Mouse (Mus musculus) adrenal gland, adult 2 months (tissue): ENCODE data around the gene Chst11. TPM values are rescaled to one million over a fixed set of nuclear protein-coding genes. Genes with fewer than 3 reads are reported as not detected.

Source experiments
- DNase-seq: peaks from one replicate; pipeline ENCODE4 v3.0.0; 2021
- polyA plus RNA-seq: library from polyadenylated mRNA; depleted of rRNA; stranded (reverse); fragments of >200 nt; gene quantifications from 2 replicates; pipeline ENCODE4 v1.2.3, GENCODE M21; 2012
- total RNA-seq, 2 experiments: library from RNA; stranded (reverse); gene quantifications; 2 replicates each; pipeline ENCODE4 v1.2.3; 2021

Gene Chst11
- total and polyA plus RNA-seq, 3 experiments, result 35.2 to 70.3 (median 40.3) TPM

DNA sequence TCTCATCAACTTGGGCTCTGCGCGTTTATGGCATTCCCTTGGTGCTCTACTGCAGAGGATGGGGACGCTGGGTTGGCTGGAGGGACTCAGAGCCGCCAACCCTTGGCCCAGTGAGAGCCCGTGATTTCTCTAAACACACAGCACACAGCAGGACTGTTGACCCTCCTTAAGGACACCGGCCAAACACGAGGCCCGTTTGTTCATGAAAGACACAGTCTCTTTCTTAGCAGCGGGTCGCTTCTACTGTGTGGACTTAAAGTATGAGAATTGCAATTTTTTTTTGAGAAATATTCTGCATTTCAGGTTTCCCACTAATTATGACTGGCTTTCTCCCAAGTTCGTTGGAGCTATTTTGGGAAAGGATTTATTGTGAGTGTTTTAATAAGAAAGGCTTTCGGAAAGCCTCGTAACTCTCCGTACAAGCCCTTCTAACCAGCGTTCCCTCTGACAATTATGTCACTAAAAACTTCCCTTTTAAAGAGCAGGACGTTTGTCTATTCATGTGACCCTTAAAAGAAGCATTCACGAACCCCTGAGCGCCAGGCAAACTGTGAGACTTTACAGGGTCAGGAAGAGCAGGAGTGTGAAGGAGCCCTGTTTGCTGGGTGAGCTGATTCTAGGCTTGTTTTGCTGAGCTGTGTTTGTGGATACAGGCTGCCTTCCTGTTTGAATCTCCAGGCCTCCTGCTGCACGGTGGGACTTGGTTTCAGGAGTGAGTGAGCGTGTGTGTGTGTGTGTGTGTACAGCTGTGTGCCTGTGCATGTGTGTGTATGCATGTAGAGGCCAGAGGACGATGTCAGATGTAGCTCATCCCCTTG is 122.8 kb downstream of the Chst11 start:
- DNase-seq, result no peak

DNA sequence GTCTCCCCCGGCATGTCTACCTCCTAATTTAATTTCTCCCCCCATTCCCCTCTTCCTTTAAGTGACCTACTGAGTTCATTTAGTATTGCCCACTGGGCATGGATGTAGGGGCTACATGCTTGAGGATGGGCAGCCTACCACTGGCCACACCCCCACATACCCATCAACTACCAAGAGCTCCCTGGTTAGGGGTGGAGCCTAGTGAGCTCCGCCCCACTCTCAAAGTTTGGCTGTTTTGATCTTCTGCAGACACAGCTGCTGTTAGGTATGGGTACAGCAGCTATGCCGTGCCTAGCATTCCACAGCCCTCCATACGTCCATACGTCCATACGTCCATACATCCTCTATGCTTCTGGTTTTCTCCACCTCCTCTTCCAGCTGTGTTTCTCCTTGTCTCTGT is 123.6 kb downstream of the Chst11 start:
- DNase-seq, result no peak

DNA sequence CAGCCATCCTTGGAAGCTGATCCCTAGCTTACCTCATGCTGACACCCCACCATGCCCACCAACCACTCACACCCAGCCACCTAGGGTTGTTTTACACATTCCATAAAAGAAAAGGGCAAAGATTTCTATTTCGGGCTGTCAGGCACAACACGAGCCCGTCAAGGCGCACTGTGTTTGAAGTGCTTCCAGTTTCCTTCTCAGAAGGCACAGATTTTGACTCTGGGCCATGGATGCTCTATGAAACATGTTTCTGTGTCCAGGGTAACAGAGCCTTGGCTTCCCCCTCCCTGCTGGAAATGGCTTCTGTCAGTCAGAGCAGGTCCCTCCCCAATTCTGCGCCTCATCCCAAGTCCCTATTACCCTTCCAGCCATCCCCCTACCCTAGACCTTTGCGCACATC is 125.7 kb downstream of the Chst11 start:
- DNase-seq, result peak; percentile 48

DNA sequence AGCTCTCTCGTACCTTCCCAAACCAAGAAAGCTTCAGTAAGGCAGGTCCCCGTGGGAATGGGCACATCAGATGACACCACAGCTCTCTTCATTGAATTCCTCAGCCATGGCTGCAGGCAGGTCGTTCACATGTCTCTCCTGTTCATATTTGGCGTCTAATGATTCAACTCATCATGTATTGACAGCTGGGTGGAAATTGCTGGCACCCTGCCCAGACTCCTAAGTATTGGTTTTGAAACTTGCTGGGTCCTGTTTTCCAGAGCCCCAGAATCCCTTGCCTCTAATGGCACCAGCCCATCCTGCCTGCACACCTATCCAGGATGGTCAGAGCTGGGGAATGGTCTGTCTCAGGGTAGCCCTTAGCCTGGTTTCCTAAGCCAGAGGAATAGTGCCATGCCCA is 127.0 kb downstream of the Chst11 start:
- no peak for DNase-seq

DNA sequence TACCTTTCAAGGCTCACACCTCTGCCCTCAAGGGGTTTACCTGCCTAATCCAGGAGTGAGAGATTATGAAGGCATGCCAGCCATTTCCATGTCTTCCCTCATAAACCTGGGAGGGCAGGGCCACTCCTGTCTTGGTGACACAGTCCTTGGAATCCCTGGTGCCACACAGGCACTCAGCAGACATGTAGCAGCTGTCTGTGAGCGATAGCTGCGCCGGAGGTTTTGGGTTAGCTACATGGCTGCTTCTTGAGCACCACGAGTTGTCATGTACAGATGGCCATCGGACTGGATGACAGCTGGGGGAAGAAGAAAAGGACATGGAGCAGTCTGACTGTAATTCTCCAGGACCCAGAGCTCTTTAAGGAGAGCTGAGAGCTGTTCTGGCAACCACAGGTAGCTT is 129.3 kb downstream of the Chst11 start:
- no peak for DNase-seq

DNA sequence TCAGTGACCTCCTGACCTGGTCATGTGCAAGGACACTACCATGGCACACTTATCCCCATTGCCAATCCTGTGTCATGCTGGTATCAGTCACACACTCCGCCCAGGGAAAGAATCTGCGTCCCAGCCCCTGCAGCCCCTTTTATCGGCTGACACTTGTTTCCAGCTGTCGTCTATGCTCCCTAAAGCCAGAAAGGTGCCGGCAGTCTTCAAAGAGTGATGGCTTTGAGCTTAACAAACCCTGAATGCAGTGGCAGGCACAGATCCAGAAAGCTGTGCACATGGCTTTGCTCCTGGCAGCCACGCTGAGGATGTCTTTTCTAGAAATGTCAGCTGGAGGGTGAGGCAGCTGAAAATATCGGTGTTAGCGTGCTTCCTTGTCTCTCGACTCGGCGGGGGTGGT is 131.6 kb downstream of the Chst11 start:
- DNase-seq, result peak; percentile 69

DNA sequence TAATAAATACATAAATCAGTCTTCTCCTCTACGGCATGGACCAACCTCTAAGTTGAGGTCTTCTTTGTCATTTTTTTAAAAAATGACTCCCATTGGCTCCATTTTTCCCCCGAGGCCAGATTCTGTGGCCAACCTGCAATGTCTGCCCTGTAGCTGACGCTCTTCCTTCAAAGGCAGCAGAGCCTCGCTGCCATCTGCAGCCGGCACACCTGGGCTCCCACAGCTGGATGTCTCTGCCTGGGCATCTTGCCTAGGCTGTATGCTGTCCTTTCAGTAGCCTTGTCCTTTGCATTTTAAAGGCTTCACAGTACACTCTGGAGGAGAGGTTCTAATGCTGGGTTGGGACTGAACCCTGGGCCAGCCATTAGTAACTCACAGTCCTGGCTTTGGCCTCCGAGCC is 132.6 kb downstream of the Chst11 start:
- peak; percentile 32 for DNase-seq

DNA sequence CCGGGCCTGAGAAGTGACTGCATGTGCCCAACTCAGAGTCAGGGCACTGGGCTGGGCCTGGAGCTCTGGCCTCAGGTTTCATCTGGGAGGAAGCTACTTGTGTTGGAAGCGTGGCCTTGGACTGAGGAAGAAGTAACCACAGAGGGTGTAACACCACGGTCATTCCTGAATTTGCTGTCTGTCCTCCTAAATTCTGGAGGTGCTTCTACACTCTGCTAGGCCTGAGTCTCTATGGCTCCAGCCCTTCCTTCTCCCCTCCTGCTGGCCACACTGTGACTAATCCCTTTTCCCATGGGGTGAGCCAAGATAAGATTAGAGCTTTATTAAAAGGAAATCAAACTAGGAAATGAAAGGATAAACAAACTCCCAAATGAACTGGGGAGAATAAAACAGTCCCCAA is 133.3 kb downstream of the Chst11 start:
- DNase-seq, result peak; percentile 58

DNA sequence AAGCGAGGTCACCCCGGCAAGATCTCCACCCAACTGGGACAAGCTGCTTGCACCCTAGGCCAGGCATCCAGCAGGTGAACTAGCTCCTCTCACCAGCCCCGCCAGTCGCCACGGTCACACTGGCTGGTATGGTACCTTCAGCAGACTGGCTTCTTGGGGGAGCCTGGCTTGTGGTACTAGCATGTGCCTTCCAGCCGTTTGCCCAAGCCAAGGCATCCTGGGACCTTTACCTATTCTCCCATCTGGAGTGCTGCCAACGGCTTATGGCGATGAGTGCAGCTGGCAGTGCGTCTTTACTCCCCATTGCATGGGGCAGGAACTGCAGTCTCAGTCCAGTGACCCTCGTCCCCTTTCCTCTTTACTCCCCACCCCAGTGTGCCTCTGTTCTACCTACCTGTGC is 133.7 kb downstream of the Chst11 start:
- peak; percentile 52 for DNase-seq

DNA sequence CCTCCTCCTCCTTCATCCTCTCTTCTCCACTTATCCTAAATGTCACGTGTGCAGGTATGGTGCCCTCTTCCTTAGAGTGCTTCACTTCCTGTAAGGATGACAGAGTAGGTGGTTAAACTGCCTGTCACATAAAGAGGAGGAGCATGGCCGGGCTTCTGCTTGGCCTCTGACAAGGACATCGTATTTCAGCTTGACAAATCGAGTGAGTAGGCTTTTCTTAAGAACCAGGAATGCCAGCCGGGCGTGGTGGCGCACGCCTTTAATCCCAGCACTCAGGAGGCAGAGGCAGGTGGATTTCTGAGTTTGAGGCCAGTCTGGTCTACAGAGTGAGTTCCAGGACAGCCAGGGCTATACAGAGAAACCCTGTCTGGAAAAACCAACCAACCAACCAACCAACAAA is 134.2 kb downstream of the Chst11 start:
- DNase-seq, result peak; percentile 67

DNA sequence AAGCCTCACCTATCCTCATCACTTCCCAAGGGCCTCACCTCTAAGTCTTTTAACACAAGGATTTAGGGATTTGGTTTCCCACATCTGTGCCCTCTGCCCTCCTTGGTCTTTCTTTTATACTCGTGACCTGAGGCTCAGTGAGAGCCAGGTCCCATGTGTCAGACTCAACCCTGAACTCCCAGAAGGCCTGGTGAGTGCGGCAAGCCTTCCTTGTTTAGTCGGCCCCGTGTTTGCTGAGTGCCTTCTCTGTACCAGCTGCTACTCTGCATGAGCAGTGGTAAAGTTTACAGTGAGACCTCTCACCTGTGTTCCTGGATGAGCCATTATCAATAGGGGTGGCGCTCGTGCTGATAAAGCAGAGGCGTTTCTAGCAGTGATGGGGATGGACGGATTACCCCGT is 134.6 kb downstream of the Chst11 start:
- DNase-seq, result peak; percentile 41

DNA sequence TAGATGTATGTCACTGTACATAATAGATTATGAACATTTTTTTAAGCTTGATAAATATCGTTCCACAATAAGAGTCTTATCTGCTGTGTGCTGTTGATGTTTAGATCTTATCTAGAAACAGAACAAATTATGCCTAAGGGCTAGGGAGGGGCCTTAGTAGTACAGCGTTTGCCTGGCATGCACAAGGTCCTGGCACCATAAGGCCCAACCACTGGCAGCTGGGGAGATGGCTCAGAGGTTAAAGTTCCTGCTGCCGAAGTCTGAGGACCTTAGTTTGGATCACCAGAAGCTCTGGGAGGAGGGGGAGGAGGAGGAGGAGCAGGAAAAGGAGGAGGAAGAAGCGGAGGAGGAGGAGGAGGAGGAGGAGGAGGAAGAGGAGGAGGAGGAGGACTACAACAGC is 135.6 kb downstream of the Chst11 start:
- peak; percentile 42 for DNase-seq

DNA sequence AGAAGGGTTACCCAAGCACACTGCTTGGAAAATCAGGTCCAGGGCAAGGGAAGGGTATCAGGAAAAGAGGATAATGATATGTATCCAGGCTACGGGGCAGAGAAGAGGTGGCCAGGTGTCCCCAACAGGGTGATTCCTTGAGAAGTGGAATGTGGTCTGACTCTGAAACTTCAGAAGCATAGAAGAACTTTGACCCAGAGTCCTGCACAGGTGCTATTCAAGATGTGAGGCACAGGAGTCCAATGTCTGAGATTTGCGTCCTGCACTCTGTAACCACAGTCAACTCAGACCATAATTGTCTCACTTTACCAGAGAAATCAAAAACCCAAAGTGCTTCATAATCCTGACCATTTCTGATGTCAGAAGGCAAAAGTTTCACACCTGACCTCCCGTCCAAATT is 139.3 kb downstream of the Chst11 start:
- no peak for DNase-seq

DNA sequence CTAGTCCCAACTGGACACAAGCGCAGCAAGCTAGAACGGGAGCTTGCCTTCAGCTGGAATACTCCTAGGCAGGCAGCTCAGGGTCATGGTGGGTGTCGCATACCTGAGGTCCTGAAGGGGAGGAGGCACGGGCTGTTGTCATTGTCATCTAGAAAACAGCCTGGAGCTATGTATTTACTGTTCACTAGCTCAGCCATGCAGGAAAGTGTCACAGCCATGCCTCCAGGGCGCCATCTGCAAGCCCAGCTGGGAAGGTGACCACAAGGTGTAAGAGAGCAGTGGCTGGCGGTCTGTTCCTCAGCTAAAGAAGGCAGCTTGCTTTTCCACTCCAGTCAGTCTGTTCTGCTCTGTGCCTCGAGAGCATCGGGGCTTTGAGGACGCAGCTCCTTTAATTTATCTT is 141.1 kb downstream of the Chst11 start:
- no peak for DNase-seq

DNA sequence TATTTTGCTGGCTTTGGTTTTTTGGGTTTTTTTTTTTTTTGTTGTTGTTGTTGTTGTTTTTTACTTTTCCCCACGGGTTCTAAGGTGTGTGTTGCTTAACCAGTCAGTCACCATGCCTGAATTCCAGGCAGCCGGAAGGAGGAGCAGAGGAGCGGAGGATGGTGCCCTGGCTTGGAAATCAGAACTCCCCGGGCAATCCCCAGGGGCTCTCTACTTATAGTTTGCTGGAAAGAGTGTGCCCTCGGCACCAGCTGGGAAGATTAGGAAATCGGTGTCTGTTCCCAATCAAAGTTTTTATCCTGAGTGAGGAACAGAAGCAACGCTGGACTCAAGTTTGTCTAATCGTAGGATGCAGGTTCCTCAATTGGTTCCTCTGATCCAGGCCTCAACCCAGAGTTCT is 143.1 kb downstream of the Chst11 start:
- no peak for DNase-seq

DNA sequence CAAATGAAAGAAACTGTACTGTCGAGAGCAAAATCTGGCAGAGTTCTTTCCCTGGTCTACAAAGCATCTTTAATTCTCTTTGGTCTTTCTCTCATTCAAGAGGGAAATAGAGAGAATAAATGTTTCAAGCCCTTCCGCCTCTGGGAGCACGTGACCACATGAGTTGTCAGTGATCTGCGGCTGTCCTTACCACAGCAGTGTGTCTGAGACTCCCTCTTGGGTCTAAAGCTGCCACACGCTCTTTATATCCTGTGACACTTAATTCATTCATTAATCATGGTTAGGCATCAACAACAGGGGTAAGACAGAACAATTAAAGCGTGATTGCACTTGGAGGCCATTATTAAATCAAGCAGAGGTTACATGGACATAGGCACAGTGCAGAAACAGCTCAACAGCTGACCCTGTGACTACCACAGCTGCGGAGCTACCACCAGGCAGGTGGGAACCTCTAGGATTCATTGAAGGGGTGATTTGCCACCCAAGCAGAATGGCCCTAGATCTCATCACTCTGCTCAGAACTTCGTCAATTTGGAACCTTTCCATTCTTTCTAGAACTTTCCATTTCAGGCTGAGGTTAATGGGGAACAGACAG is 144.4 kb downstream of the Chst11 start:
- DNase-seq, result no peak

DNA sequence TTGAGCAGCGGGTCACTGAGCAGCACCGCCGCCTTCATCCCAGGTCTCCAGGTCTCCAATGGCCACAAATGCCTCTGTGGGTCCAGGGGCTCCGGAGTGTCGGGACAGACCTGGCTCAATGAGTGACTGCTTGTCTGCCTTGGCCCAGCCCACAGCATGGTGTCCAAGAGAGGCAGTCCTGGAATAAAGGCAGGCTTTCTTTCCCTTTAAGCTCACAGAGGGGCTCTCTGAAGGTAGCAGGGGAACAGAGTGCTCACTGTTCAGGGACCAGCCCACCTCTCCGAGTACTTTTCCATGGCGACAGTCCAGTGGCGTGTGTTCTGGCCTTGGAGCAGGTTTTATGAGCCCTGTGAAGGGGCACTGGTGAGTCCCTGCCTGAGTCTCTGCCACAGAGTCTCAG is 145.3 kb downstream of the Chst11 start:
- DNase-seq, result peak; percentile 72

DNA sequence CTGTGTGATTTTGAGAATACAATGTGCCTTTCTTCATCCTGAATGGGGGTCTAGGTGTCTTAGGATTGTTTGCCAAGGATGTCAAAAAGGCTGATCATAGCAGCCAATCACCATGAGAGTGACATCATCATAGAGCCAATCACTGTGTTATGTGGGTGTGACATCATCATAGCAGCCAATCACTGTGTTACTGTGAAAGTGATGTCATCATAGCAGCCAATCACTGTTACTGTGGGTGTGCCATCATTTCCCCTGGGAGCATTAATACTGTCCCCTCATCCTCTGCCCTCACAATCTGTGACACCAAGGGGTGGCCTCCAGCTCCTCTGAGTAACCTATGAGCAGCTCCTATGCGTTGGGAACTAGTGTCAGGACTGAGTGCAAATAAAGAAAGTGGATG is 146.6 kb downstream of the Chst11 start:
- DNase-seq, result no peak

DNA sequence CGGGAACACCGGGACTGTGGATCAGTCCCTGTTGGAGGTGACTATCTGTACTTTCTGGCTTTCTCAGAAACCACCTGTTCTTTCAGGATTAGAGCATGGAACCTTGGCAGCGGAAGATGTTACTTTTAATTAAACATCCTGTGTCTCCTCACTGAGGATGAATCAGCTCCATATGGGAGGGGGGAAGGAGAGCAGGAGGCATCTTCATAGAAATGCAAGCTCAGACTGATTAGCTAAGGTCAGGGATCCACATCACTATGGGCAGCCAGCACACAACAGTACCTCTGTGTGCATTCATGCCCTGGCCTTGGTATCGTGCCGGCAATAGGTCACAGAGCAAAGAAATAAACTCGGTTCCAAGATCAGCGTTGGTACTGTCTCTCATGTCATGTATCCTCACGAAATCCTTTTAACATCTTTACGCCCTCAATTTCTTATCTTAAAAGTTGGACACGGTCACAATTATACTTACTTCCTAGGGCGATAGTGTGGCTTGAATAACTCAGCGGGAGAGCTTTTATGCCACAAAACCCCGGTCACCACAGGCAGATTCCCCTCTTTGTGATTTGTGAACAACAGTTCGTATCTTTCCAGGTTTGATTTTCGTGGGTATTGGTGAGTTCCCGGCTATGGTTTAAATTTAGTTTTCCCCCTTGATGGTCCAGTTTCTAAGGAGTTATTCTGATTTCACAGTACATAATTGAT is 148.7 kb downstream of the Chst11 start:
- DNase-seq, result peak; percentile 58

DNA sequence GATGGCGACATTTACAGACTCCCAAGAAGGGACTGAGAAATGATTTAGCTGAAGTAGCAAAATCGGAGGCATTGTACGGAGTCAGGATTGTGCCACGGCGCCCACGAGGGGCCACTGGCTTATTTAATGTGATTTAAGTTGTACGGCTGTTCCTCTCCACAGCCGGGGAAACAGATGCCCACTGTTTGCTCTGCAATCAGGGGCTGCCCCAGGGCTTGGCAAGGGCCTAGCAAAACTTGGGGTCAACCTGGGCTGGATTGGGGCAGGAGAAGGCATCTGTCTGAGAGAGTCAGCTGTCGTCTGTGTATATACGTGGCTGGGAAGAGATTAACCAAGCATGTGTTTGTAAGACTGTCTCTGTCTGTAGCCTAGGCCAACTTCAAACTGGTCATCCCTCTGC is 149.6 kb downstream of the Chst11 start:
- DNase-seq, result no peak

DNA sequence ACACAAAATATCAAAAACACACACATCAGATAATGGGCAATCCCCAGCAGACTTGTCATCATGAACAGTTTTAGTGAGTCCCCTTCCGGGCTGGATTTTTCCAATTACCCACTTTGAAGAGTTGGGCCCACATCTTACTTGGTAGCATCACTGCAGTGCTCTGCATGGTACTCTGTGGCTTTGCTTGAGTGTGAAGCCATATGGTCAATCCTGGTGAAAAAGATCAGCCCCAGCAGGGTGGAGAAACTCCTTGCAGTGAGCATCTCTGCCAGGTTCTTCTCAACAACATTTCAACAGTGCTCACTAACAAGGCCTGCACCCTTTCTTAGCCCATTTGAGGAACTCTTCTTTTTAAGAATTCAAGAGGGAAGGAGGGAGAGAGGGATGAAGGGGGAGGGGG is 150.7 kb downstream of the Chst11 start:
- DNase-seq, result no peak

DNA sequence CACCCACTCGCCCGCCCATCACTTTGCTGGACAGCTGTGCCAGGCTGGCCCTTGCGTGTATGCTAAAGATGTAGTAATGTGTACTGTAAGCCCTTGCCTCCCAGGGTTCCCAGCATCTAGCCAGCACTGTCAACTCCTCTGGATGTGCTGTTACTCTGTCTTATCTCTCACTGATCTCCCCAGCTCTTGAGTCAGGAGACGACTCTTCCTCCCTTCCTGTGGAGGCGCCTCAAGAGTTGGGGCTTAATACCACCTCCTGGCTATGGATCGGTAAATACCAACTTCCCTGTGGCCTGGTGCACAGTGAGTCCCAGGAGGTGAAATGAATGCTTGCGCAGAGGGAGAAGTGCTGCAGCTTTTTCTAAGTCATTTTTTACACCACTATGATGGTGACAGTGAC is 151.8 kb downstream of the Chst11 start:
- no peak for DNase-seq

DNA sequence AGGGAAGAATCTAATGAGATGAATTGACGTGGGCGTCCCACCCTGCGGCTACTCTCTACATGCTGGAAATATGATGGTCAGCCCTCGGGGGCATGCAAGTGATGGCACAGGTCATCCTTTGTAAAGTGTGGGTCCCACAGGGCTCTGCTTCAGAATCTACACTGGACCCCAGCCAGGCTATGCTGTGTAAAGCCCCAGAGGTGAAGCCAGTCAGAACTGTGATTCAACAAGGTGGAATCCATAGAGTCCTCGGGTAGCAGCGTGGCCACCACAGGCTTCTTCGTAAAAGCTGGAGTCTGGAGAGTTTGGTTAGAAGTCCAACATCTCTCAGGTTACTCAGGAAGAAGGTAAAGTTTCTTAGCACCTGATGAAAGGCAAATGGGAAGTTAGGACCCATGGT is 154.0 kb downstream of the Chst11 start:
- DNase-seq, result no peak
